Mouse (Mus musculus) myocyte (in vitro differentiated cells): ENCODE measurements around the gene Dr1.

Source experiments
- CEBPB ChIP-seq: IDR thresholded peaks from 2 replicates; pipeline ENCODE4 v1.6.1; 2011; ENCODE audit warnings: mild to moderate bottlenecking, moderate library complexity; ENCODE audit not compliant: poor library complexity, insufficient read depth, severe bottlenecking
- E2F4 ChIP-seq: IDR thresholded peaks from one replicate; pipeline ENCODE4 v1.6.1; 2011; ENCODE audit warnings: mild to moderate bottlenecking, control low read depth, moderate library complexity; ENCODE audit not compliant: insufficient read depth
- MAX ChIP-seq: IDR thresholded peaks from one replicate; pipeline ENCODE4 v1.6.1; 2011; ENCODE audit warnings: low read depth, mild to moderate bottlenecking, control low read depth
- MYOD1 ChIP-seq, 3 experiments: IDR thresholded peaks; one replicate each; pipeline ENCODE4 v1.6.1; 2011; ENCODE audit warnings: control low read depth in 2 of 3, low read depth in 2 of 3, mild to moderate bottlenecking in 2 of 3, moderate library complexity in 1 of 3; ENCODE audit not compliant: insufficient read length in 2 of 3, control insufficient read depth in 1 of 3
- MYOG ChIP-seq, 3 experiments: IDR thresholded peaks; one replicate each; pipeline ENCODE4 v1.6.1; 2011; ENCODE audit warnings: control low read depth in 2 of 3, low read depth in 2 of 3, mild to moderate bottlenecking in 2 of 3; ENCODE audit not compliant: insufficient read length in 2 of 3, control insufficient read depth in 1 of 3, insufficient read depth in 1 of 3
- POLR2A ChIP-seq: IDR thresholded peaks from one replicate; pipeline ENCODE4 v1.6.1; 2011; ENCODE audit warnings: low read depth, mild to moderate bottlenecking, control low read depth, moderate library complexity; ENCODE audit not compliant: insufficient read length
- POLR2AphosphoS2 ChIP-seq: IDR thresholded peaks from one replicate; pipeline ENCODE4 v1.6.1; 2011; ENCODE audit warnings: low read depth, control low read depth; ENCODE audit not compliant: insufficient read length
- REST ChIP-seq: IDR thresholded peaks from one replicate; pipeline ENCODE4 v1.6.1; 2011; ENCODE audit warnings: mild to moderate bottlenecking, control low read depth, moderate library complexity; ENCODE audit not compliant: insufficient read depth, insufficient read length
- SRF ChIP-seq: IDR thresholded peaks from one replicate; pipeline ENCODE4 v1.6.1; 2011; ENCODE audit warnings: low read depth; ENCODE audit not compliant: control insufficient read depth, insufficient read length
- TCF12 ChIP-seq: IDR thresholded peaks from one replicate; pipeline ENCODE4 v1.6.1; 2011; ENCODE audit warnings: mild to moderate bottlenecking, control low read depth; ENCODE audit not compliant: poor library complexity, insufficient read depth, severe bottlenecking

DNA sequence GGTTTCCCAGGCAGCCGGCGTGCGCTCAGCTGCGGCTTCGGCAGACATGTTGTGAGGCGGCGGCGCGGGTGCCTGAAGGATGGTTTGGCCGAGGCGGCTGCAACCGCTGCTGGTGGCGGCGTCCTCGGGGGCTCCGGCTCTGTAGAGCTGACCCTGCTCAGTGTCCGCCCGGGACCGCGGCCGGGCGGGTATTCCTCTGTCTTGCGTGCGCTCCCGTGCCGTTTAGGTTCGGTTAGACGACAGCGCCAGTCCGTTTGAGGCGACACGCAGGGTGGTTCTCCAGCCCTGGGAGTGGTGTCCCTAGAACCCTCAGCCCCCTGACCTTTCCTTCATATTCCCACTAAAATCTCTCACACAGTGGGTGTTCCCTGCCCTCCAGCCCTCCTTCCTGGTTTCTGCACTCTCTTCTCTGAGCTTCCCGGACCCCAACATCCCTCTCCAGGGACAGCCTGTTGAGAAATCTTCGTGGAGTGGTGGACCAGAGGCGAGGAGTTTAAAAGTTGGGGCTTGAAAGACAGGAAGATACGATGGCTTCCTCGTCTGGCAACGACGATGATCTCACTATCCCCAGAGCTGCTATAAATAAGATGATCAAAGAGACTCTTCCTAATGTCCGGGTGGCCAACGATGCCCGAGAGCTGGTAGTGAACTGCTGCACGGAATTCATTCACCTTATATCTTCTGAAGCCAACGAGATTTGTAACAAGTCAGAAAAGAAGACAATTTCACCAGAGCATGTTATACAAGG, 540 bp downstream of the Dr1 start:
- TF ChIP-seq SRF (no peak), MYOD1 (IDR thresholded peaks at IDR 0.05; ENCODE audit: control insufficient read depth in 1 of 3, insufficient read length in 2 of 3, low read depth in 2 of 3) (no peak), POLR2AphosphoS2 (no peak), POLR2A (no peak), MYOG (IDR thresholded peaks at IDR 0.05; ENCODE audit: control insufficient read depth in 1 of 3, insufficient read depth in 1 of 3, insufficient read length in 2 of 3, low read depth in 2 of 3) (no peak), E2F4 (no peak), TCF12 (no peak), CEBPB (no peak), REST (no peak), MAX (no peak)
